Mouse (Mus musculus): ENCODE data around the gene Zfp551. TPM values are rescaled to one million over a fixed set of nuclear protein-coding genes. Genes with fewer than 3 reads are reported as not detected.

Gene Zfp551
- 2.4 and 2.9 TPM in 2 replicates for polyA plus RNA-seq (2015; fragmentation: Nextera tagmentation; extraction: Ambion mirVana)

- WGBS: under 1% methylated on average over 27 of the region's 27 CpGs
- no peaks in the 10 kb centered on the region for H3K9me3 ChIP-seq
- H3K4me2 ChIP-seq: peak within 1 kb of the TSS; percentile 77
- peak within 1 kb of the TSS; percentile 59 for H3K27ac ChIP-seq (replicated peaks)
- peak within 1 kb of the TSS; percentile 75 for H3K4me3 ChIP-seq
- H3K36me3 ChIP-seq: peaks cover 9% of the 10 kb centered on the region
- ATAC-seq (ENCODE audit: extremely low read depth, insufficient number of reproducible peaks, low FRiP score, low TSS enrichment): peak; percentile 81
- H3K4me1 ChIP-seq: peaks cover 11% of the 10 kb centered on the region
- peak within 1 kb of the TSS; percentile 89 for H3K9ac ChIP-seq
- no peaks in the 10 kb centered on the region for H3K27me3 ChIP-seq (replicated peaks)
These were observed at the start of gene Zfp551 for GRCm38 (mm10) chr7:12422245-12422849. Gene Zfp551, minus strand, starts transcription at chr7:12422751.

- Histone ChIP-seq H3K4me3 (peak overlapping the region; percentile 75), H3K9me3 (no peaks in the 10 kb centered on the region), H3K4me2 (peak overlapping the region; percentile 77), H3K27me3 (replicated peaks) (no peaks in the 10 kb centered on the region), H3K9ac (no peak overlapping the region), H3K27ac (replicated peaks) (no peak overlapping the region), H3K4me1 (peaks cover 11% of the 10 kb centered on the region), H3K36me3 (peaks cover 4% of the 10 kb centered on the region; the same call in 1 of the 2 replicates)
- 51% methylated on average over 3 of the region's 3 CpGs for whole genome bisulfite sequencing
- no peak for ATAC-seq (ENCODE audit: extremely low read depth, insufficient number of reproducible peaks, low FRiP score, low TSS enrichment)
These were observed 304 bp upstream of the Zfp551 start for GRCm38 (mm10) chr7:12422855-12423254.

GRCm38 (mm10) chr7:12421741-12422140, 810 bp downstream of the Zfp551 start:
- Histone ChIP-seq H3K9me3 (no peaks in the 10 kb centered on the region), H3K4me2 (peak overlapping the region; percentile 77), H3K9ac (peak overlapping the region; percentile 89), H3K4me3 (peak overlapping the region; percentile 75), H3K4me1 (peaks cover 11% of the 10 kb centered on the region), H3K36me3 (peaks cover 15% of the 10 kb centered on the region), H3K27me3 (replicated peaks) (no peaks in the 10 kb centered on the region), H3K27ac (replicated peaks) (peak overlapping the region; percentile 59)
- 52% methylated on average over 5 of the region's 5 CpGs for WGBS
- ATAC-seq (ENCODE audit: extremely low read depth, insufficient number of reproducible peaks, low FRiP score, low TSS enrichment): no peak

- Histone ChIP-seq H3K9me3 (peaks cover 17% of the 10 kb centered on the region; the same call in 1 of the 2 replicates), H3K4me2 (no peak within 1 kb of the TSS), H3K27me3 (replicated peaks) (no peaks in the 10 kb centered on the region), H3K27ac (replicated peaks) (no peak within 1 kb of the TSS), H3K9ac (no peak within 1 kb of the TSS), H3K4me1 (no peaks in the 10 kb centered on the region), H3K4me3 (no peak within 1 kb of the TSS), H3K36me3 (no peaks in the 10 kb centered on the region)
- ATAC-seq (ENCODE audit: extremely low read depth, insufficient number of reproducible peaks, low FRiP score, low TSS enrichment): no peak
- 68% methylated on average over 1 of the region's 1 CpGs for WGBS
These were observed 53.4 kb downstream of the Zfp551 start, which contains the start of gene Vmn1r84 for GRCm38 (mm10) chr7:12369173-12369572. Gene Vmn1r84, minus strand, starts transcription at chr7:12369273.

Other genes starting within 250 kb of the Zfp551 start
- not detected in 2 replicates for gene Vmn1r80, start 233.5 kb downstream of the Zfp551 start, polyA plus RNA-seq (2015; fragmentation: Nextera tagmentation; extraction: Ambion mirVana)
- gene Vmn1r81, start 154.5 kb downstream of the Zfp551 start, polyA plus RNA-seq (2015; fragmentation: Nextera tagmentation; extraction: Ambion mirVana): not detected in 2 replicates
- not detected in 2 replicates for gene Vmn1r82, start 122.3 kb downstream of the Zfp551 start, polyA plus RNA-seq (2015; fragmentation: Nextera tagmentation; extraction: Ambion mirVana)
- gene Vmn1r83, start 93.3 kb downstream of the Zfp551 start, polyA plus RNA-seq (2015; fragmentation: Nextera tagmentation; extraction: Ambion mirVana): not detected in 2 replicates
- gene Vmn1r84, start 53.5 kb downstream of the Zfp551 start, polyA plus RNA-seq (2015; fragmentation: Nextera tagmentation; extraction: Ambion mirVana): not detected in 2 replicates
- gene Zfp606, start 55.5 kb upstream of the Zfp551 start, polyA plus RNA-seq (2015; fragmentation: Nextera tagmentation; extraction: Ambion mirVana): 13.2 and 13.9 TPM in 2 replicates
- gene 2900092C05Rik, start 89.8 kb upstream of the Zfp551 start, polyA plus RNA-seq (2015; fragmentation: Nextera tagmentation; extraction: Ambion mirVana): not detected in 2 replicates
- not detected in 2 replicates for gene Vmn2r53, start 186.0 kb upstream of the Zfp551 start, polyA plus RNA-seq (2015; fragmentation: Nextera tagmentation; extraction: Ambion mirVana)
- not detected in 2 replicates for gene Vmn2r54, start 217.6 kb upstream of the Zfp551 start, polyA plus RNA-seq (2015; fragmentation: Nextera tagmentation; extraction: Ambion mirVana)